ENCODE assay signal across 8 mouse cellular contexts in genomic region chr6:146405380-146405779, GRCm38 (mm10).
DNase-seq lines count a peak whose midpoint lies in the region; ATAC-seq and TF ChIP-seq lines count a peak whose summit lies in the region.

No protein-coding gene starts in this region.

- WGBS in bone marrow, adult 2 months = 32% methylated on average over 6 of the region's 6 CpGs

- H3K4me1 ChIP-seq in bone marrow, adult 2 months (ENCODE audit: control insufficient read depth, insufficient read depth, low read length) = peaks cover 1% of the 10 kb centered on the region; the same call in 1 of the 2 replicates

- no peak overlapping the region for H3K4me3 ChIP-seq in gastrocnemius, adult 2 months
- H3K4me3 ChIP-seq in bone marrow, adult 2 months (replicated peaks; ENCODE audit: control insufficient read depth, low read depth, low read length) = no peak overlapping the region

- TF ChIP-seq POLR2A in bone marrow, adult 2 months (IDR thresholded peaks at IDR 0.05; ENCODE audit: borderline replicate concordance, control insufficient read depth, low read depth, low read length) = no peak

- TF ChIP-seq CTCF in gastrocnemius, adult 2 months (IDR thresholded peaks at IDR 0.05) = peak; percentile 84
- peak; percentile 87 for TF ChIP-seq CTCF in bone marrow, adult 2 months (IDR thresholded peaks at IDR 0.05; ENCODE audit: control insufficient read depth, insufficient read depth, low read length)

- H3K27ac ChIP-seq in gastrocnemius, adult 2 months = no peak overlapping the region
- no peak overlapping the region for H3K27ac ChIP-seq in bone marrow, adult 2 months (ENCODE audit: control insufficient read depth, insufficient read depth, low read depth, low read length, poor library complexity)

- peak; percentile 50 for DNase-seq in gastrocnemius, adult 2 months
- no peak for DNase-seq in gastrocnemius, postnatal 25 days
- DNase-seq in right cerebral cortex, postnatal 14 days = peak; percentile 35
- no peak for DNase-seq in right cerebral cortex, adult 18-20 months
- DNase-seq in kidney, postnatal 14 days = peak; percentile 16
- peak; percentile 78 for DNase-seq in naive thymus-derived CD4-positive, alpha-beta T cell, adult 2 months (ENCODE audit: low read depth)

- no peak for ATAC-seq in erythroblast, adult 5-6 weeks (replicated peaks; ENCODE audit: low FRiP score, poor library complexity, severe bottlenecking)

- intact Hi-C loops in gastrocnemius, adult 2 months (cut with DNase I) = loop anchor here (5.0 to 10.0 kb wide), 2 partner anchors 177 to 571 kb away; no protein-coding TSS in a partner anchor

Comparison
In these comparisons a context has a peak if more than half of its experiments do, and no peak if none do; other contexts are left out.
1. DNase-seq: peak in gastrocnemius, adult 2 months (single experiment), right cerebral cortex, postnatal 14 days (single experiment), kidney, postnatal 14 days (single experiment) and naive thymus-derived CD4-positive, alpha-beta T cell, adult 2 months (single experiment); none in gastrocnemius, postnatal 25 days (single experiment) and right cerebral cortex, adult 18-20 months (single experiment).